Mouse (Mus musculus): ENCODE measurements around the gene Pomp. TPM values are rescaled to one million over a fixed set of nuclear protein-coding genes. Genes with fewer than 3 reads are reported as not detected.
A peak's percentile ranks its signal among the peaks of the same experiment; 100 is the strongest.
"Not testable (repeated sequence)": the region's sequence is repeated elsewhere in the genome, so short reads cannot be mapped to it uniquely, and the experiment has no call there.

Gene Pomp
- polyA plus RNA-seq, 1 experiment from 2014 or later, result 269 TPM

DNA sequence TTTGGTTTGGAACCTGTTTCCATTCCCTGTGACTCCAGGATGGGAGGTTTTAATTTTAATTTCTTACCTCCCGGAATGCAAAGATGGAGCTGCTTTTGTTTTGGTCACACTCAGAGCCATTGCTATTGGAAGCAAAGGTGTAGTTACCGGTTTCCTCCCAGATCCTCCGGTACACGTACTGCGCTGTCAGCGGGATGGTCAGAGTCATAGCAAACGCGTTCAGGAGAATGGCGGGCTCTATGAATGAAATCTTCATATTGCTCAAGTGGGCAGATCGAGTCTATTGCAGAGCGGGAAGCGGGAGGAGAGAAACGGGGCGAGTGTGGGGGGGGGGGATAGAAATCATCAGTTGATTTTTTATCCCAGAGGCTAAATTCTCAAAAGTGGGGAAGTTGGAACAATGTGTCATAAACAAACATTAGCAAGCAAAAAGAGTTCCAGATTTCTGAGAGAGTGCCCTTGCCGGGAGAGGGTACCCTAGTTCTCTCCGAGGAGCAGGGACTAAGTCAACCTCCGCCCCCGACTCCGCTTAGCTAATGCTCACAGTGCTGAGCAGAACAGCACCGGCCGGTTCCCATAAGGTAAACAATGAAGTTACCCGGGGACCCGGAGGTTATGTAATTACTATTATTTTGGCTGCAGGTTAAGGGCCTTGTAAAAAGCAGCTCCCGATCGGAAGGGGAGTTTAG, 33.6 kb downstream of the Pomp start:
- H3K9me3 ChIP-seq (replicated peaks; ENCODE audit: control insufficient read depth, low read length), result no peaks in the 10 kb centered on the region
- H3K9ac ChIP-seq (ENCODE audit: low read length), result peak overlapping the region; percentile 53
- H3K27ac ChIP-seq (ENCODE audit: low read length), result no peak overlapping the region
- ATAC-seq (replicated peaks; ENCODE audit: extremely low read depth, insufficient read depth, low FRiP score), result no peak; the same call in 1 of the 2 replicates
- peak overlapping the region; percentile 89 for H3K4me2 ChIP-seq (ENCODE audit: low read depth, low read length)
- H3K4me1 ChIP-seq (ENCODE audit: control insufficient read depth, insufficient read depth, low read length), result peaks cover 18% of the 10 kb centered on the region
- 3% methylated on average over 25 of the region's 25 CpGs for WGBS
- H3K27me3 ChIP-seq (ENCODE audit: control insufficient read depth, insufficient read depth, low read length), result no peaks in the 10 kb centered on the region
- no peaks in the 10 kb centered on the region for H3K36me3 ChIP-seq (ENCODE audit: control insufficient read depth, insufficient read depth)
- peak overlapping the region; percentile 68 for H3K4me3 ChIP-seq (ENCODE audit: low read length)

GRCm38 (mm10) chr5:147894455-147895076, 34.3 kb downstream of the Pomp start, which contains the start of gene Slc46a3:
TSS of gene Slc46a3 (minus strand) at chr5:147894815.
- H3K4me1 ChIP-seq (ENCODE audit: control insufficient read depth, insufficient read depth, low read length), result peaks cover 18% of the 10 kb centered on the region
- no peaks in the 10 kb centered on the region for H3K9me3 ChIP-seq (replicated peaks; ENCODE audit: control insufficient read depth, low read length)
- H3K27me3 ChIP-seq (ENCODE audit: control insufficient read depth, insufficient read depth, low read length), result no peaks in the 10 kb centered on the region
- under 1% methylated on average over 47 of the region's 47 CpGs for WGBS
- no peaks in the 10 kb centered on the region for H3K36me3 ChIP-seq (ENCODE audit: control insufficient read depth, insufficient read depth)
- no peak within 1 kb of the TSS for H3K27ac ChIP-seq (ENCODE audit: low read length)
- peak; percentile 99 for ATAC-seq (replicated peaks; ENCODE audit: extremely low read depth, insufficient read depth, low FRiP score)
- H3K4me2 ChIP-seq (ENCODE audit: low read depth, low read length), result peak within 1 kb of the TSS; percentile 89
- H3K9ac ChIP-seq (ENCODE audit: low read length), result peak within 1 kb of the TSS; percentile 53
- H3K4me3 ChIP-seq (ENCODE audit: low read length), result peak within 1 kb of the TSS; percentile 68

- WGBS, result 14% methylated on average over 16 of the region's 16 CpGs
Measured at GRCm38 (mm10) chr5:147895436-147896198, 35.4 kb downstream of the Pomp start.

GRCm38 (mm10) chr5:147896501-147896900, 36.2 kb downstream of the Pomp start:
- not testable (repeated sequence) for H3K9me3 ChIP-seq (replicated peaks; ENCODE audit: control insufficient read depth, low read length); H3K27ac ChIP-seq (ENCODE audit: low read length); H3K27me3 ChIP-seq (ENCODE audit: control insufficient read depth, insufficient read depth, low read length); H3K4me2 ChIP-seq (ENCODE audit: low read depth, low read length); H3K36me3 ChIP-seq (ENCODE audit: control insufficient read depth, insufficient read depth); H3K4me3 ChIP-seq (ENCODE audit: low read length); ATAC-seq (replicated peaks; ENCODE audit: extremely low read depth, insufficient read depth, low FRiP score); H3K9ac ChIP-seq (ENCODE audit: low read length)
- whole genome bisulfite sequencing, result 78% methylated on average over 4 of the region's 4 CpGs
- H3K4me1 ChIP-seq (ENCODE audit: control insufficient read depth, insufficient read depth, low read length), result peaks cover 18% of the 10 kb centered on the region

More at GRCm38 (mm10) chr5:147895436-147896198, 35.4 kb downstream of the Pomp start:
- Histone ChIP-seq H3K27me3 (ENCODE audit: control insufficient read depth, insufficient read depth, low read length) (no peaks in the 10 kb centered on the region), H3K36me3 (ENCODE audit: control insufficient read depth, insufficient read depth) (no peaks in the 10 kb centered on the region), H3K9ac (ENCODE audit: low read length) (peak overlapping the region; percentile 44; the same call in 1 of the 2 replicates), H3K4me2 (ENCODE audit: low read depth, low read length) (peak overlapping the region; percentile 89), H3K4me1 (ENCODE audit: control insufficient read depth, insufficient read depth, low read length) (peaks cover 18% of the 10 kb centered on the region), H3K9me3 (replicated peaks; ENCODE audit: control insufficient read depth, low read length) (no peaks in the 10 kb centered on the region), H3K4me3 (ENCODE audit: low read length) (peak overlapping the region; percentile 68), H3K27ac (ENCODE audit: low read length) (no peak overlapping the region)
- ATAC-seq (replicated peaks; ENCODE audit: extremely low read depth, insufficient read depth, low FRiP score), result no peak

- Histone ChIP-seq H3K9me3 (replicated peaks; ENCODE audit: control insufficient read depth, low read length) (no peaks in the 10 kb centered on the region), H3K27ac (ENCODE audit: low read length) (no peak overlapping the region), H3K27me3 (ENCODE audit: control insufficient read depth, insufficient read depth, low read length) (no peaks in the 10 kb centered on the region), H3K9ac (ENCODE audit: low read length) (no peak overlapping the region), H3K4me3 (ENCODE audit: low read length) (no peak overlapping the region), H3K4me2 (ENCODE audit: low read depth, low read length) (no peak overlapping the region), H3K4me1 (ENCODE audit: control insufficient read depth, insufficient read depth, low read length) (peaks cover 16% of the 10 kb centered on the region), H3K36me3 (ENCODE audit: control insufficient read depth, insufficient read depth) (no peaks in the 10 kb centered on the region)
- ATAC-seq (replicated peaks; ENCODE audit: extremely low read depth, insufficient read depth, low FRiP score), result no peak
- WGBS, result 65% methylated on average over 2 of the region's 2 CpGs
Measured at GRCm38 (mm10) chr5:147898254-147898653, 38.0 kb downstream of the Pomp start.

DNA sequence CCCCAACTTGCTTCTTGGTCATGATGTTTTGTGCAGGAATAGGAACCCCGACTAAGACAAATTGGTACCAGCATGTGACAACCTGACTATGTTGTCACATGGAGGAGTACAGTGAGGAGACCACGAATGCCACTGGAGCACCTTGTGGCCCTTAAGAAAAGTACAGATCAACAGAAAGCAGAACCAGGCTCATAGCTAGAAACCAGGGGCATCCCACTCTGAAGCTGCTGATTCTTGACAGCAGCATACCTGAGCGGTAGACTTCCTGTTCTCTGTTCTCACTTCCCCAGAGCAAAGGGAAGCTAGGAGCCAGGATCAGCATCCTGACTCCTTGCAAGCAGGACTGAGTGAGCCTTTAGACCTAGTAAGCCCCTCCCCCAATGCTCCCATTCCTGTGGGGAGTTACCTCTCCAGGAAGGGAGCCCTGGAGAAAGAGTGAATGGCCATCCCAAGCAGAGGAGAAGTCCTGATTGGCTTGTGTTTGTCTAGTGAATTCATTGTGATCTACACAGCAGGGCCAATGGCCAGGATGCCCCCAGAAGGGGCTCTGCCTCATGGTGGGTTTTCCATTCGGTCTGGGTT, 38.8 kb downstream of the Pomp start:
- no peak overlapping the region for H3K27ac ChIP-seq (ENCODE audit: low read length)
- WGBS, result 55% methylated on average over 4 of the region's 4 CpGs
- H3K4me1 ChIP-seq (ENCODE audit: control insufficient read depth, insufficient read depth, low read length), result peaks cover 9% of the 10 kb centered on the region
- no peak for ATAC-seq (replicated peaks; ENCODE audit: extremely low read depth, insufficient read depth, low FRiP score)
- H3K4me3 ChIP-seq (ENCODE audit: low read length), result no peak overlapping the region
- H3K27me3 ChIP-seq (ENCODE audit: control insufficient read depth, insufficient read depth, low read length), result no peaks in the 10 kb centered on the region
- no peaks in the 10 kb centered on the region for H3K36me3 ChIP-seq (ENCODE audit: control insufficient read depth, insufficient read depth)
- no peak overlapping the region for H3K4me2 ChIP-seq (ENCODE audit: low read depth, low read length)
- no peak overlapping the region for H3K9ac ChIP-seq (ENCODE audit: low read length)
- no peaks in the 10 kb centered on the region for H3K9me3 ChIP-seq (replicated peaks; ENCODE audit: control insufficient read depth, low read length)

- H3K27ac ChIP-seq (ENCODE audit: low read length), result no peak overlapping the region
- 0 out of 2 replicates have a peak, but pooled peaks cover 2% of the 10 kb centered on the region for H3K9me3 ChIP-seq (replicated peaks; ENCODE audit: control insufficient read depth, low read length)
- 50% methylated on average over 15 of the region's 15 CpGs for WGBS
- ATAC-seq (replicated peaks; ENCODE audit: extremely low read depth, insufficient read depth, low FRiP score), result no peak
- H3K4me3 ChIP-seq (ENCODE audit: low read length), result no peak overlapping the region
- no peaks in the 10 kb centered on the region for H3K36me3 ChIP-seq (ENCODE audit: control insufficient read depth, insufficient read depth)
- H3K9ac ChIP-seq (ENCODE audit: low read length), result no peak overlapping the region
- no peak overlapping the region for H3K4me2 ChIP-seq (ENCODE audit: low read depth, low read length)
- no peaks in the 10 kb centered on the region for H3K27me3 ChIP-seq (ENCODE audit: control insufficient read depth, insufficient read depth, low read length)
- H3K4me1 ChIP-seq (ENCODE audit: control insufficient read depth, insufficient read depth, low read length), result no peaks in the 10 kb centered on the region
Measured at GRCm38 (mm10) chr5:147902008-147902757, 41.9 kb downstream of the Pomp start.

DNA sequence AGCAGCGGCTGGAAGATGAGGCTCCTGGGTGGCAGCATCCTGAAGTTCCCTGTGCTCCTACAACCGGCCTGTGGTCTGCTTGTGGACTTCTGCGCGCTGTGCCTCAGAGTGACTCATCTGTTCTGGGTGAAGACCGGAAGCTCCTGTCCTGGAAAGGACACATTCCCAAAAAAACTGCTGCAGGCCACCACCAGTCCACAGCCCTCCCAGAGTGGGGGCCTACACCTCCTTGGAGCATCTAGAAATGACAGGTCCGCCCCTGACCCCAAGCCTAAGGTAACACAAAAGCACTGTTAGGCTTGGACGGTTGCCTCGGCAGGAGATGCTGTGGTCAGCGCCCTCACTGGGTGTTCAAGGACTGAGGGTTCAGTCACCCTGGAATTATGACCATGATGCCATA, 42.9 kb downstream of the Pomp start:
- 81% methylated on average over 9 of the region's 9 CpGs for WGBS
- Histone ChIP-seq H3K4me3 (ENCODE audit: low read length) (no peak overlapping the region), H3K9me3 (replicated peaks; ENCODE audit: control insufficient read depth, low read length) (0 out of 2 replicates have a peak, but pooled peaks cover 2% of the 10 kb centered on the region), H3K27ac (ENCODE audit: low read length) (no peak overlapping the region), H3K27me3 (ENCODE audit: control insufficient read depth, insufficient read depth, low read length) (no peaks in the 10 kb centered on the region; the same call in 1 of the 2 replicates), H3K9ac (ENCODE audit: low read length) (no peak overlapping the region), H3K4me2 (ENCODE audit: low read depth, low read length) (no peak overlapping the region), H3K4me1 (ENCODE audit: control insufficient read depth, insufficient read depth, low read length) (no peaks in the 10 kb centered on the region), H3K36me3 (ENCODE audit: control insufficient read depth, insufficient read depth) (no peaks in the 10 kb centered on the region)
- no peak for ATAC-seq (replicated peaks; ENCODE audit: extremely low read depth, insufficient read depth, low FRiP score)
